Mouse (Mus musculus) spleen, adult 2 months (tissue): ENCODE results near the gene Ankrd63.

ENCODE experiments used
- CTCF ChIP-seq: fragments of 200-500 bp; IDR thresholded peaks from 2 replicates; pipeline ENCODE4 v1.5.1; 2011; ENCODE audit warnings: mild to moderate bottlenecking, inconsistent platforms; ENCODE audit not compliant: insufficient read depth, insufficient read length, insufficient replicate concordance; ENCODE audit errors: extremely low read depth
- POLR2A ChIP-seq: fragments of 200-500 bp; IDR thresholded peaks from 2 replicates; pipeline ENCODE4 v1.6.1; 2011; ENCODE audit warnings: low read depth, low read length, inconsistent platforms

DNA sequence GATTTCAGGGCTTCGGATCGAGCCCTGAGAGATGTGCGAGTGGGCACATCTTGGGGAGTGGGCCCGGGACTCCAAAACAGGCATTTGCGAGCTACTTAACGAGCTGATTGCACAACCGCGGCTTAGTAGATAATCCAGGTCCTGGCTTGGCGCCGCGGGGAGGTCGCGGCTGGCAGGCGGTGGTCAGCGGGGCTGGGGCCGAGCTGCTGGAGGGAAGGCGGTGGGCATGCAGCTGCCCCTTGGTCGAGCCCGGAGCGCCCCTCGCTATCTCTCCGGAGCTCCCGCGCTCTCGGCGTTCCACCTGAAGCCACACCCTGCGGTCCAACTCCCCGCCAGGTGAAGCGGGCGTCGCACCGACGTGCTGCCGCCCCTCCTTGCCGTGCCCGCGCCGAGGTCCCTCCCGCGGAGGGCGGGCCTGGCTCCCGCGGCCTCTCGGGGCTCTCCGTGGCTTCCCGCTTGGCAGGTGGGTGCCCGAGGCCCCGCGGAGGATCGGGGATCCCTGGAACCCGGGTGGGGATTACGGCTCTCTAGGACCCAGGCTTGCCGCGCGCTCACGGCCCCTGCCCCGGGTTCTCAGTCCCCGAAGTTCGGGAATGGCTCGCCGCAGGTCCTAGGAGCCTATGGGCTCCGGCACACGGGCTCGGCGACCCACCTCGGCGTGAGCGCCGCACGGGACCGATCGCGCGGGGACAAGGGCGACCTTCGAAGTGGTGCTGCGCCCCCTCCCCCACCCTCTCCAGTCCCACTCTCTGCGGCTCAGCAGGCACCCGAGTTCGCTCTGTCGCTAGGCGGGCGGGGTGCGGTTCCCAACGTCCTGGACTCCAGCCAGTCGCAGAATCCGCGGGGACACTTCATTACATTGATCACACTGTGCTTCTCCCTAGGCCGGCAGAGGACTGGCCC, 26.7 kb downstream of the Ankrd63 start:
- TF ChIP-seq CTCF (no peak), POLR2A (no peak)
